Mouse (Mus musculus): ENCODE measurements around the gene Slc27a2.

- TF ChIP-seq POLR2A (IDR thresholded peaks at IDR 0.05; ENCODE audit: insufficient read depth, low read depth, low read length): no peak
- TF ChIP-seq CTCF (IDR thresholded peaks at IDR 0.05; ENCODE audit: insufficient read depth, low read depth, low read length): no peak
Observed at GRCm38 (mm10) chr2:126597279-126598241, 45.4 kb downstream of the Slc27a2 start.
